Mouse (Mus musculus) liver, adult 2 months (tissue): Measurements from ENCODE around the gene Myrip. TPM values are rescaled to one million over a fixed set of nuclear protein-coding genes. Genes with fewer than 3 reads are reported as not detected.

Source experiments
- DNase-seq: peaks from one replicate; pipeline ENCODE4 v3.0.0-alpha.2; 2011; ENCODE audit warnings: low read depth, low spot score; ENCODE audit errors: extremely low read depth
- H3K27ac ChIP-seq: fragments of 200-500 bp; replicated peaks from 2 replicates; pipeline ENCODE4 v1.5.1; 2012; ENCODE audit warnings: low read depth, mild to moderate bottlenecking, control low read depth, inconsistent platforms, low read length; ENCODE audit not compliant: insufficient read depth
- H3K27me3 ChIP-seq: fragments of 200-500 bp; 2 replicates; pipeline ENCODE4 v1.6.1; 2012; ENCODE audit warnings: mild to moderate bottlenecking, moderate library complexity, low read length, inconsistent platforms; ENCODE audit not compliant: control insufficient read depth, insufficient read depth
- H3K36me3 ChIP-seq: fragments of 200-500 bp; 2 replicates; pipeline ENCODE4 v1.6.1; 2012; ENCODE audit warnings: low read length, inconsistent platforms; ENCODE audit not compliant: control insufficient read depth, insufficient read depth
- H3K4me1 ChIP-seq: fragments of 200-500 bp; 2 replicates; pipeline ENCODE4 v1.6.1; 2011; ENCODE audit warnings: low read length; ENCODE audit not compliant: control insufficient read depth, insufficient read depth
- H3K4me3 ChIP-seq: fragments of 200-500 bp; 2 replicates; pipeline ENCODE4 v1.5.1; 2011; ENCODE audit warnings: low read depth, mild to moderate bottlenecking, control low read depth, low read length, moderate library complexity; ENCODE audit not compliant: insufficient read depth
- H3K79me2 ChIP-seq: fragments of 200-500 bp; 2 replicates; pipeline ENCODE4 v1.6.1; 2012; ENCODE audit warnings: inconsistent platforms, mild to moderate bottlenecking, low read length, moderate library complexity; ENCODE audit not compliant: control insufficient read depth, insufficient read depth
- H3K9ac ChIP-seq: fragments of 200-500 bp; 2 replicates; pipeline ENCODE4 v1.6.1; 2012; ENCODE audit warnings: low read depth, mild to moderate bottlenecking, control low read depth, inconsistent platforms, low read length
- CTCF ChIP-seq: fragments of 200-500 bp; IDR thresholded peaks from 2 replicates; pipeline ENCODE4 v1.5.1; 2011; ENCODE audit warnings: low read depth, low read length, control low read depth
- POLR2A ChIP-seq: fragments of 200-500 bp; IDR thresholded peaks from 2 replicates; pipeline ENCODE4 v1.6.1; 2011; ENCODE audit warnings: low read length, control low read depth; ENCODE audit not compliant: insufficient read depth; ENCODE audit errors: extremely low read depth
- WGBS: fragments of 180-500 bp; shearing (Covaris S2); methylation state at CpG from one replicate; pipeline ENCODE4 v1.1.7; 2018; 5-methylcytosine and 5-hydroxymethylcytosine counted together
- polyA plus RNA-seq: library from polyadenylated mRNA; depleted of rRNA; stranded (reverse); fragments of >200 nt; gene quantifications from 2 replicates; pipeline ENCODE4 v1.2.3, GENCODE M21; 2012
- total RNA-seq: library from RNA; depleted of rRNA; stranded (reverse); fragments of >200 nt; gene quantifications from 2 replicates; pipeline ENCODE4 v1.2.3, GENCODE M21; 2014

Myrip gene
- total and polyA plus RNA-seq, 2 experiments, result 0.09 to 0.28 TPM

DNA sequence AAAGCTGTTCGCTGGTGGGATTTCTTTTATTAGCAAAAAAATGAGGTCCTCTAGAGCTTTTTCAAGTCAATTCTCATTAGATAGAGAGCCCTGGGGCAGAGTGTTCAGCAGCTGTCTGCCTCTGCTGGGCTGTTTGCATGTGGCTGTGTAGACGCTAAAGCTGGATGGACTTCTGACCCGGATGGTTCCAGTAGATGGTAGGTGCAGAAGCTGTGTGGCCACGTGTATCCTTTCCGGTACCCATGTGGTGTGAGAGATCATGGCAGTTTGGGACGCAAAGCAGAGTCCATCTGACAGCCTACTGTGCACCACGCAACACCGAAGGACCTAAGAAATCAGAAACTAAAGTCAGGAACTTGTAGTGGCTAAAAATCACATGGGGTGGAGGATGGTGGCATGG lies 50.2 kb downstream of the Myrip start:
- no peak overlapping the region for H3K4me3 ChIP-seq
- no peaks in the 10 kb centered on the region for H3K36me3 ChIP-seq
- no peaks in the 10 kb centered on the region; the same call in 1 of the 2 replicates for H3K27me3 ChIP-seq
- no peak overlapping the region for H3K27ac ChIP-seq
- H3K9ac ChIP-seq, result no peak overlapping the region
- no peaks in the 10 kb centered on the region for H3K79me2 ChIP-seq
- TF ChIP-seq CTCF (no peak), POLR2A (no peak)
- WGBS, result 49% methylated on average over 8 of the region's 8 CpGs
- DNase-seq, result peak; percentile 71
- H3K4me1 ChIP-seq, result peaks cover 28% of the 10 kb centered on the region

DNA sequence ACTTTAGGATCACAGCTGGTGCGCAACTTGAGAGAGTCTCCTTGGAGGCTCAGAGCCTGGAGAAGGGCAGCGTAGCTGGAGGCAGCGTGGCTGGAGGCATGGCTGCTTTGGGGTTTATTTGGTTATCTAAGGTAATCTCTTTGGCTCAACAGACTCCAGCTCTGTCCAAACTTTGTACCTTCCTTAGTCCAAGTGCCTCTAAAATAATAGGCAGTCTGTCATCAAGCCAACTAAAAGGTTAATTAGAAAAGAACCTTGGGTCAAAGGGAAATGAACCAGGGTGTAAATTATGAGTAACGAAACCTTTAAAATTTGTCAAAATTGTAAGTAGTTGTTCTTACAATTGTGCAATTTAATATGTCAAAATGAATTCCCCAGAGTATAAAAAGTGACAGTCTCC lies 51.7 kb downstream of the Myrip start:
- TF ChIP-seq CTCF, result no peak
- no peaks in the 10 kb centered on the region for H3K36me3 ChIP-seq
- WGBS, result 42% methylated on average over 4 of the region's 4 CpGs
- H3K4me3 ChIP-seq, result no peak overlapping the region
- DNase-seq, result peak; percentile 55
- no peaks in the 10 kb centered on the region; the same call in 1 of the 2 replicates for H3K27me3 ChIP-seq
- H3K27ac ChIP-seq, result no peak overlapping the region
- H3K4me1 ChIP-seq, result peaks cover 27% of the 10 kb centered on the region
- H3K9ac ChIP-seq, result no peak overlapping the region
- no peaks in the 10 kb centered on the region for H3K79me2 ChIP-seq

DNA sequence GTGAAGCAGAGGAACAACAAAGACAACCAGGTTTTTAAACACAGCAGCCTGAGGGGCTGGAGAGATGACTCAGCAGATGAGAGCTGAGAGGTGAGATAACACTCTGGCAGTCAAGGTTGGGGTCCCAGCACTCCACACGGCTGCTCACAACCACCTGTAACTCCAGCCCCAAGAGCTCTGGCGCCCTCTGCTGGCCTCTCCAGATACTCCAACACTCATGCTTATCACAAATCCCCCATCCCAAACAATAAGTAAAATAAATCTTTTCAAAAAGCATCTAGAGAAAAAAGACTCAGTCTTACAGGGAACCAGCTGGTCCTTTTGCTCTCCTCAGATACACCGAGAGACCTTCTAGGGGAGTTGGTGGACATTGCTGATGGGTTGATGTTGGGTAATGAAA lies 52.7 kb downstream of the Myrip start:
- no peaks in the 10 kb centered on the region; the same call in 1 of the 2 replicates for H3K27me3 ChIP-seq
- WGBS, result 90% methylated on average over 3 of the region's 3 CpGs
- no peak overlapping the region for H3K9ac ChIP-seq
- no peaks in the 10 kb centered on the region for H3K36me3 ChIP-seq
- DNase-seq, result no peak
- no peak overlapping the region for H3K4me3 ChIP-seq
- no peaks in the 10 kb centered on the region for H3K79me2 ChIP-seq
- TF ChIP-seq CTCF, result peak; percentile 49
- no peak for TF ChIP-seq POLR2A
- no peak overlapping the region for H3K27ac ChIP-seq
- H3K4me1 ChIP-seq, result peaks cover 21% of the 10 kb centered on the region

DNA sequence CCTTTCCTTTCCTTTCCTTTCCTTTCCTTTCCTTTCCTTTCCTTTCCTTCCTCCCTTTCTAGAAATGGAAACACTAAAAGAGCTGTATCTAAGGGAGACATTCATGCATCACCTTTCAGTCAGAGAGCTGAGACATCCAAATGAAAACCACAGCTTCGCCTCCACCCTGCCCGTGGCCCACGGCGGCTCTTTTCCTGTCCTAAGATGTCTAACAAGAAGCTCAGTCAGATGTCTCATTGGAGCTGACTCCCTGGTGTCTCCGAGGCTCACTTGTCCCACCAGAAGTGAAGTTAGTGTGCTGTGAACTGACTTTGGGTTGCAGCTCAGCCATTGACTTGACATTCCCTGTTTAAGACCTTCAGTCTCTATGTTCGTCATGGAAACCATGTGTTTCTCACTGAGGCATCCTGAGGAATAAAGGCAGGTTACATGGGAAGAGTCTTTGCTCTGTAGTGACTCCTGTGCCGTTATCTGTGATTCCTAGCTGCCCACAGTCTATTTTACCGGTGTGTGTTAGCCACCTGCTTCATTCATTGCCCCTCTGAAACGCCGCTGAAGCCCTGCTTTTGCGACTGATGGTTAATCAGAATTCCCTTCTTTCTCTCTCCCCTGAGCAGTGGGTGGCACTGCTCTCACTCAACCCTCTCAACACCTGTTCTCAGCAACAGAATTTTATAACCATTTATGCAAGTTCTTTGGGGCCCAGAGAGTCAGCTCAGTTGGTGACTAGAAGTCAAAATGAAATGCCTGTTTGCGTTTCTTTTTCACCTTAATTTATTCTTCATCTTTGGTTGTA lies 53.4 kb downstream of the Myrip start:
- WGBS, result 93% methylated on average over 12 of the region's 12 CpGs
- Histone ChIP-seq H3K36me3 (no peaks in the 10 kb centered on the region), H3K27me3 (no peaks in the 10 kb centered on the region; the same call in 1 of the 2 replicates), H3K4me1 (peaks cover 15% of the 10 kb centered on the region), H3K9ac (no peak overlapping the region), H3K79me2 (no peaks in the 10 kb centered on the region), H3K4me3 (no peak overlapping the region), H3K27ac (no peak overlapping the region)
- no peak for DNase-seq
- TF ChIP-seq CTCF, result no peak
- no peak for TF ChIP-seq POLR2A

DNA sequence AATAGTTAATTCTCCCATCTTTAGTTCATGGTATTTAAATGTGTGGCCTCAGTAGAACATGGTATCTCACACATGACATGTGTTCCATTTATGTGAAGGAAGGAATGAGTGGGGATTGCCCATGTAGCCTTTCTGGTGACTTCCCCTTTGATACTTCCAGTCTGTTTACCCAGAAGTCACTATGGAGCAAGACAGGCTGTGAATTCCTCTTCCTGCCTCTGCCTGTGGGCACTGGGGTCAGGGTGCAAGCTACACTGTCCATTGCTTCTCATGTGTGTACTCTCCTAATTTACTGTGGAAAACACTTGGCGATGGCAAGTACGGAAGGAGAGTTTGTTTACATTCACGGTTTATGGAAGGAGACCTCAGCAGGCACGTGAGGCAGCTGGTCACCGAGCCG lies 55.2 kb downstream of the Myrip start:
- WGBS, result 88% methylated on average over 6 of the region's 6 CpGs
- Histone ChIP-seq H3K9ac (no peak overlapping the region), H3K27me3 (no peaks in the 10 kb centered on the region; the same call in 1 of the 2 replicates), H3K79me2 (no peaks in the 10 kb centered on the region), H3K27ac (no peak overlapping the region), H3K4me3 (no peak overlapping the region), H3K36me3 (no peaks in the 10 kb centered on the region), H3K4me1 (peaks cover 4% of the 10 kb centered on the region)
- DNase-seq, result no peak
- no peak for TF ChIP-seq CTCF

DNA sequence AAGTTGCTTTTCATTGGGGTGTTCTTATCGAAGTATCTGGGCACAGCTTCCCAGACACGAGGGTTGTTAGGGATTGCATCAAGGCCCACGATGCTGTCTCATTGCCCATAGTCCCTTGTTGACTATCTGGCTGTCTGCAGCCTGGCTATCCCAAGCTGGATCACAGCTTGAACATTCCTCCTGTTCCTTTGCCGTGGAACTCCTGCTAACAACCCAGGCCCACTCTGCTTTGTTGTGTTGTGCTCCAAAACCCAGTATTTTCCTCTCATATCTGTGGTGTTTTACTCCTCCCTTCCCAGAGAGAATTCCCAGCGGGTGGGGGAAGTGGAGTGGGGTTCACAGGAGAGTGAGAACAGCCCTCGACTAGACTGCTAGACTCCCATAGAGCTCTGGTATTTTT lies 56.7 kb downstream of the Myrip start:
- H3K9ac ChIP-seq, result no peak overlapping the region
- no peaks in the 10 kb centered on the region for H3K36me3 ChIP-seq
- no peak overlapping the region for H3K4me3 ChIP-seq
- no peaks in the 10 kb centered on the region; the same call in 1 of the 2 replicates for H3K27me3 ChIP-seq
- H3K79me2 ChIP-seq, result no peaks in the 10 kb centered on the region
- no peak for TF ChIP-seq POLR2A
- no peak for TF ChIP-seq CTCF
- WGBS, result 91% methylated on average over 6 of the region's 6 CpGs
- no peaks in the 10 kb centered on the region for H3K4me1 ChIP-seq
- no peak for DNase-seq
- H3K27ac ChIP-seq, result no peak overlapping the region
